Mouse (Mus musculus): ENCODE measurements around the gene Acox3.
"Not testable (repeated sequence)": the region's sequence is repeated elsewhere in the genome, so short reads cannot be mapped to it uniquely, and the experiment has no call there.

Acox3 gene

DNA sequence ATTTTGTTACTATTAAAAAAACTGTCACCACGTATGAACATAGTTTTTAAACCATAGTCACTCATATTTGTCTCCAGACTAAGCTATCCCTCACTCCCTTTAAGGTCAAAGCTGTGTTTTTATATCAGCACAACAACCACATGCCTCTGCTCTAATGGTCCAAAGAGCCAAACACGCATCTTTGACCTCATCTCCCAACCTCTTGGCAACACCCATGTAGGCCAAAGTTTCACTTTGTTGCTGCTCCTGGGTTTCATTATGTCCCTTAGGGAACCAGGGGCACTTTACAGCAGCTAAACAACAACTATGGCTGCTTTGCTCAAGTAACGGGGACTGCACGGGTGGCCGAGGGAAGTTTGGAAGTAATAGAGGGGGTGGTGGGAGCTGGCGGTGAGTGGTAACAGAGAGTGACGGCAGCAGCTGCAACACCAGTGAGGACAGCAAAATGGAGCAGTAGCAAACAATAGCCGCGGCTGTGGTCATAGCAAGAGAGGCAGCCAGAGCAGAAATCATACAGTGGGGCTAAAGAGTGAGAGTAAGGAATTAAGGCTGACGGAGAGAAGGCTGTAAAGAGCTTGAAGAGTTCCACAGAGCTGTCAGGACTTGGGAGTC lies 6.3 kb upstream of the Acox3 start:
- no peak for DNase-seq (ENCODE audit: low spot score in 2 of 2)

DNA sequence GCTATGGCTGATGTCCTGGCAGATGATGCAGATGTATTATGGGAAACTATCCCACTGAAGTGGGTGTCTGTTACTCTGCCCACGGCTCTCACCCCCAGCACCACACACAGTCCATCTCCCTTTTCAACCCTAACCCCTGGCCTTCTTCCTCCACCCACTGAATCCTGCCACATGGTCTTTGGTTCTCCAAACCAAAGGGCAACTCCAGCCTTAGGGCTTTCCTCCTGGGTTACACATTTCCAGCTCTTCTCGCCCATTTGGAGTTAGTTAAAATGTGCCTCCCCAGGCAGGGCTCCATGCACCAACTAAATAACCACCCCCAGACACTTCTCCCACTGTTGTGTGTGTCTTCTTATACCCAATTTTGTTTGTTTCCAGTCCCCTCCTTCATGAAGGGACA lies 4.4 kb upstream of the Acox3 start:
- no peak for DNase-seq (ENCODE audit: low spot score in 2 of 2)

DNA sequence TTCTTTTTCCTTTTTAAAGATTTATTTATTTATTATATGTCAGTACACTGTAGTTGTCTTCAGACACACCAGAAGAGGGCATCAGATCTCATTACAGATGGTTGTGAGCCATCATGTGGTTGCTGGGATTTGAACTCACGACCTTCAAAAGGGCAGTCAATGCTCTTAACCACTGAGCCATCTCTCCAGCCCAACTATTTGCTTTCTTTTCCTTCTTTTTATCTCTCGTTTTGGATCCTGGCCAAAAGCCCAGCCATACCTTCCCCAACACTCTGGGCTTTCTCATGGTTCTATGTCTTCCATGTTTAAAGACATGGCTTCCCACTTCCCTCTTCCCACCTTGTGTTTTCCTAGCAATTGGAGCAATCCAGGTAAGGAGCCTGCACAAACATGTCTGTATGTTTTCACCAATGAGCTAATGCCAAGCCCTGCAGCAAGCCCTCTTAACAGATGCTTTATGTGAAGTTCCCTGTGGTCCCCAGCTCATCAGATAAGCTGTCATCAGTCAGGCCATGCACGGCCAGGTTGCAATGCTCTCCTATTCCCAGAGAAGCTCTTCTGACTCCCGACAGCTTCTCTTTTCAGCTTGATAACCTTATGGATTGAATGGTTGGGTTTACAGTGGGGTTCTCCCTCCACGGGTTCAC lies 3.5 kb upstream of the Acox3 start:
- DNase-seq (ENCODE audit: low spot score in 2 of 2): no peak

DNA sequence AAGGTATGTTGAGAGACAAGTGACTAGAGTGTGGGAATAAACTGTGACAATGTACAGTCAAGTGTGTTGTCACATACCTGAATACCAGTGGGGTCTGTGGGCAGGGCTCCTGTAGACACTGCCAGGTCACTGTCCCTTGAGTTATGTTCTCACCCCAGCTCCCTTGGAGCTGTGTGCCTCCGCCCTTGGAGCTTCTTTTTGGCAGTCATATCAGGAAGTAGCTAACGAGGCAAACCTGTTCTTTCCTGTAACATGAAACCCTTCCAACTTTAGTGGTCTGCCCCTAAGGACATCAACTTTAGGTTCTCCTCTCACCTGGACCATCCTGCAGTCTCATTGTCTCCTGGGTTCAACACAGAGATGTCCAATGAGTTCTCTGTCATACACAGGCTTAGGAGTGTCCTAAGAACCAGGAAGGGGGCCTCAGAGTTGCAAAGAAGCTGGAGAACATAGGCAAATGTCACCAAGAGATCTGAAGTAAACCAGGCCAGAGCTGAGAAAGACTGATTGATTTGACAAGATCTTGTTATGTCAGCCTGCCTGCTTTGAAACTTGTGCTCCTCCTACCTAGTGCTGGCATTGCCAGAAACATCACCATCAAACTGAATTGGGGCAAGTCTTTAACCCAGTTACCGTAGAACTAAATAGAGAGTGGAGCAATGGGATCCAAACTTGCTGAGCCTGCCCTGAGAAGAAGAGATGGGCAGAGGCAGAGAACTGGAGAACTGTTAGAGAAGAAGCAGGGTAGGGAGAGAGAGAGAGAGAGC lies 2.5 kb upstream of the Acox3 start:
- no peak for DNase-seq (ENCODE audit: low spot score in 2 of 2)

DNA sequence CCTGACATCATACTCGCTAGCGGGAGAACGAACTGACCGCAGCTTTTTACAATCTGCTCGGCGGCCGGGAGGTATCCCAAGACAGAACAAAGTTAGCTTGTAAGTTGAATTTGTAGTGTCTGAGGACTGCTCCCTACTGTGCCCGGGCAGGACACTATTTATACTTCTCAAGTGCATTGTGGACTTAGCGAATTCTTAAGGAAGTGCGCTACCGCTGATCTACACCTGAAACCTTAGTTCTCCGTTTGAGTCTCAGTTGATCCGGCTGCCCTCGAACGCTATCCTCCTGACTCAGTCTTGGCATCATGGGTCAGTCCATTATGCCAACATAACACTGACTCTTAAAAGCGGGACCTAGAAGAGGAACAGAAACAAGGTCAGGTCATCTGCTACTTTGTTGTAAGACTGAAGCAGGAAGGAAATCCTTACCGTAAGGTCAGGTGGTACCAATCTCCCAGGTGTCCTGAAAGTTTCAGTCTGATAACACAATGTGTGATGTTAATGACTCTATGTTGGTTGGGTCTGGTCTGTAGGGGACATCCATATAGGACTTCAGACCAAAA lies 462 bp downstream of the Acox3 start:
- no peak for DNase-seq (ENCODE audit: low spot score in 2 of 2)

DNA sequence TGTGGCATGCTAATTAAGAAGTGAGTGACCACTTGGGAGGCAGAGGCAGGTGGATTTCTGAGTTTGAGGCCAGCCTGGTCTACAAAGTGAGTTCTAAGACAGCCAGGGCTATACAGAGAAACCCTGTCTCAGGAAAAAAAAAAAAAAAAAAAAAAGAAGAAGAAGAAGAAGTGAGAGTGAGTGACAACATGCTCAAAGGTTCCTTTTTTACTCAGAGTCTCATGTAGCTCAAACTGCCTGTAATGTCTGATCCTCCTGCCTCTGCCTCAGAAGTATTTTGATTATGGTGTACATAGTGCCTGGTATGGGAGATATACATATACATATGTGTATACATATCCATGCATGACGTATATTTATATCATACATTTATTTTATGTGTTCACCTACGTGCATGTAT lies 1.4 kb downstream of the Acox3 start:
- DNase-seq (ENCODE audit: low spot score in 2 of 2): not testable (repeated sequence)

DNA sequence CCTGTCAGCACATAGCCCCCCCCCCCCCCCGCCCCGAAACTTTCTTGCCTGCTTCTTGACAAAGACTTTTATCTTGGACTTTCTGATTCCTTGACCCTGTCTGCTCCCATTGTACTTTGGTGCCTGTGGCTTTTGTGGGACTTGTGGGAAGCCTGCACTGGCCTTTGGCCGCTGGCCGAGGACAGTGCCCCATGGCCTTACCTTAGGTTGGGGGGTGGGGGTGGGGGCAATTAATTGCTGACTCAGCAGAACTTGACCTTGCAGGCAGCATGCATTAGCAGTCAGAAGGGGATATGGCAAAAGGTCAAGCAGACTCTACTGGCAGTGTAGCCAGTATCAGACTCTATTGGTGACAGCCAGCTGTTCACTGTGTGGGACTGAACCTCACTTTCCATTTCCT lies 8.7 kb downstream of the Acox3 start:
- DNase-seq (ENCODE audit: low spot score in 2 of 2): no peak

DNA sequence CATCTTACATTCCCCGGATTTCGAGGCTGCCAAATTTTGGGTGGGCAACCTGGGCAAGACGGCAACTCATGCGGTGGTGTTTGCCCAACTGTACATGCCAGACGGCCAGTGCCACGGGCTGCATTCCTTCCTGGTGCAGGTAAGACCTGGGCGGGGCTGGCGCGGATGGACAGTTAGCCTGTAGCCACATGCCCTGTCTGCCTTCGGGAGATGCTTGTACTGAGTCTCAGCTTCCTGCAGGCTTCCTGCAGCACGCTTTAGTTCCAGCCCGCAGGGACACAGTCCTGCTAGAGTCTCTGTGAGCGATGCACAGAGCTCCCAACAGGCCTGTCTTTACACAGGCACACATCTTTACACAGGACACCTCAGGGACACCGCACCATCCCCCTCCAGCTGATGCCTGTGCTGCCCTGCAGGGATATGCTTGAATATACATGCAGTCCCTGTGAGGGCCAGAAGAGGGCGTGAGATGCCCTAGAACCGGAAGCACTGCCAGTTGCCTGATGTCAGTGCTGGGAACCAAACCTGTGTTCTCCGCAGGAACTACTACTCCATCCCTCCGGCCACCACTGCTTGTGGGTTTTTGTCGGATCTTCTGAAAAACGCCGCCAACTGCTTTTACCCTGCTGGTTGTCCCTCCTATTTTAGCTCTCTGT lies 9.4 kb downstream of the Acox3 start:
- no peak for DNase-seq (ENCODE audit: low spot score in 2 of 2)

DNA sequence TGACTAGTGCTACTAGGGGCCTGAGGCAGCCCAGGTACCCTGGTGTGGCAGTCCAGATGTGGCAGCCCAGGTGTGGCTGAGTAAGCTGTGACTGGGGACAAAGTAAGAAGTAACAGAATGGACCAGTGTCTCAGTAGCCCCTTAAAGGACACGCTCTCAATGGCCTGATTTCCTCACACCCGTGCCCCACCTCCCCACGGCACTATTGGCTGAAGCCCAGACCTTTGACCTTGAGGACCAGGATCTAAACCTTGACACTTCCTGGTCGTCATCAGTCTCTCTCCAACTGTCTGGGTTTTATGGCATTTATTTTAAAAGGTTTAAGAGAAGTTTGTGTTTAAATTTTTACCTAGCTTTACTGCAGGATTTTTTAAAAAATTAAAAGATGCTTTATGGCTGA lies 10.0 kb downstream of the Acox3 start:
- DNase-seq (ENCODE audit: low spot score in 2 of 2): no peak

DNA sequence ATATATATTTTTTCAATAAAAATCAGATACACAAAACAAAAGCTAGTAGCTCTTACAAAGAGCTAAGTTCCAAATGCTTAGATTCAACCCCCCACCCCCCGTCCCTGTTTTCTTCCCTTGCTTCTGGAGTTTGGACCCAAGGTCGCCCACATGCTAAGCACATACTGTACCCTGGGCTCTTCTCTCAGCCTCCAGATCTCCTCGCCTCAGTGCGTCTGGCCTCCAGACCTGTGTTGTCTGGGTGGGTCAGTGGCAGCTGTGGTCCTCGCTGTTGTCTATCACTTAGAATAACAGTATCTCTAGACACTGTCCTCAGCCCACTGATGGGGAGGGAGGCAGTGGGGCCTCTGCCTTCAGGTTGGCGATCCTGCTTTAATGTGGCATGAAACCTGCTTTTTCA lies 10.4 kb downstream of the Acox3 start:
- no peak for DNase-seq (ENCODE audit: low spot score in 2 of 2)

DNA sequence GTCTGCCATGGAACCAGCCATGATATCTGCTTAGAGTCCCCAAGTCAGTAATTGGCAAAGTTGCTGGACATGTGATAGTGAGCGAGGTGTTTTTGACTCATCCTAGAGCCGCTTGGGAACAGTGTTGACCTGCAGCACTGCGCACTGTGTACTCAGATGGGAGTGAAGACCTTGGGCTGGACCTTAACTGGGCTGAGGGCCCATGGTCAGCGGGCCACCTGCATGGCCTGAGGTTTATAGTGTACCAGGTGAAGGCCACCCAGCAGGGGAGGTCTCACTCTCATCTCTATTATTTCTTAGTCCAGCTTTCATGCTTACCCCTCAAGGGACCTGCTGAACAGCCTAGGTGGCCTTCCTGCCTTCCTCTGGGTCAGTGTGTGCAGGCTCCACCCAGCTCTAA lies 11.9 kb downstream of the Acox3 start:
- DNase-seq (ENCODE audit: low spot score in 2 of 2): no peak

DNA sequence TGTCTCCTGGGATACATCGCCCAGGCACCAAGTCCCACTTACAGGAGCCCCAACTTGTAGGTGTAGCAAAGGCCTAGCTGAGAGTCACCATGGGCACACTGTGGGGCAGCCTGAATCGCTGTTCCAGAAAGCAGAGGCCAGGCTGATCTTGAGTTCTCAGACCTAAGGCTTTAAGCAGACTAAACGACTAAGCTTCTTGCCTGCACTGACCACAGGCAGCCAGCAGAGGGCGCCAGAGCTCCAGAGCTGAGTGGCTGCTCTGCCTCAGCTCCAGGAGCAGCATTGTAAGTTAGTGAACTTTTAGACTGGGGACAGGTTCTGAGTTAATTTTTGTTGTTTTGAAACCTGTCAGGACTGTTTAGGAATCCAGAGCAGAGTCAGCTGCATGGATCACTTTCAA lies 12.9 kb downstream of the Acox3 start:
- peak; percentile 40 to 79 for DNase-seq (ENCODE audit: low spot score in 2 of 2)

DNA sequence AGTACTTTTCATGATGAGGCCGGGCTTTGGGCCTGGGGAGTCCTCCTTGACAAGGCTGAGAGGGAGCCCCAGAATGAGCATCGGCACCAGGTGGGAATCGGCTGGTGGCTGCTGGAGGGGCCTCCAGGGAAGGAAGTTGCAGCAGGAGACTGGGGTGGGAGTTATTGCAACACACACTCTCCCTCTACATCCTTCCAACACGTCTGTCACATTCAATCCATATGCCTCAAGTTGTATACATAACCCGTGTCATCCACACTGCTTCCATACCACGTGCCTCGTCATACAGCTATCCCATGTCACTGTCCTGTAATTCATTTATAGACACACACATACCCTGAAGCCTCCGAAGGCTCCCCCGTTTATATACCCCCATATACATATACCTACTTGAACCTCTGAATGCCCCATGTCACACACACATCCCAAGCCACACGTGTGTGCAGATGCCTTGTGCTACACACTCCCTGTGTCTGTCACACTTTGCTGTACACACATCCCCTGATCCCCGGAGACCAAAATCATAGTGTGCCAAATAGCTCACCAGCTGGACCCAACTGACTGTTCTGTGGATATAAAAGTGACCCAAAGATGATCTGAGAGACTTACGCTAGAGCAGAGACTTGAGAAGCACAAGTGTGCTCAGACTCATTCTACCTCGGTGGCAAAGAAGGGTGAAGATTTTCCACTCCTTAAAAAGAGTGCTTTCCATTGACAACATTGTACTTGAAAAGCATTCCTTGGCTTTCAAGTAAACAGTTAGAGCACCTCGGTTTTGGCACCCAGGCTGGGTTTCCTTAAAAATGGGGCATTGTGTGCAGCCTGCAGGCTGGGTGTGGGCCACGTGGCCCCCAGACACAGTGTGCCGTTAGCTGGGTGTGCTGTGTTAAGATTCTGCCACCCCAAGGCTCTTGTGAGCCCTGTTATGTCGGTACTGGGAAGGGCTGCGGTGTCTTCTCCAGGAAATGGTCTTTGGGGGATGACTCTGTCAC lies 13.6 kb downstream of the Acox3 start:
- DNase-seq (ENCODE audit: low spot score in 2 of 2): no peak

DNA sequence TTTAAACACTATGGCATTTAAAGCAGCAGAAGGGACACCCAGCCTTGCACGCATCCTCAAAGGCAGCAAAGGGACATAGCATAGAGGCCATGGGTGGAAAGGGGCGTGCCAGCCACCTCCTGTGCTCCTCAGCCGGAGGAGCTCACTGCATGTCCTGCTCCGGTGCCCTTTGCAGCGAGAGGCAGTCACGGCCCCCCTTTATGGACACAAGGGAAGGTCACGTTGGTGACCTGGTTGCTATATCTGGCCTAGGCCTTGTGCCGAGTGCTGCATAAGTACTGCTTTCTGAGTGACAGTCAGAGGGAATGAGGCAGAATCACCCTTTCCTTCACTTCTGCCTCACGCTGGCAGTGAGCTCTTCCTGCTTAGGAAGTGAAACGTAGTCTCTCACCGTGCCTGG lies 17.4 kb downstream of the Acox3 start:
- DNase-seq (ENCODE audit: low spot score in 2 of 2): no peak

DNA sequence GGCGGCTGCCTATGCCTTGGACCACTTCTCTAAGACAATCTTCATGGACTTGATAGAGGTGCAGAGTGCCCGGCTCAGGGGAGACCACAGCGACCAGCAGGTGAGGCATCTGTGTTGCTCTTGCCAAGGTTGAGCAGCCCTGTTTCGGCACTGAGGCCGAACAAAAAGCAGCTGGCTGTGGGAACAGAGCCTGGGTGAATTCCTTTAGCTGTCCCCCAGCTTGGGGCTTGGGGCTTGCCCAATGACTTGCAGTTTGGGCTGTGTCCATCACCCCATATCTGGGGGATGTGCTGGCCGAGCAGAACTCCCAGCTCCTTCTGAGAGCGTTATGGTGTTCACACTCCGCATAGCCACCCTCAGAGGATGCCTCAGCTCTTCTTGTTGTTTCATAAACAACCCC lies 18.7 kb downstream of the Acox3 start:
- no peak for DNase-seq (ENCODE audit: low spot score in 2 of 2)

DNA sequence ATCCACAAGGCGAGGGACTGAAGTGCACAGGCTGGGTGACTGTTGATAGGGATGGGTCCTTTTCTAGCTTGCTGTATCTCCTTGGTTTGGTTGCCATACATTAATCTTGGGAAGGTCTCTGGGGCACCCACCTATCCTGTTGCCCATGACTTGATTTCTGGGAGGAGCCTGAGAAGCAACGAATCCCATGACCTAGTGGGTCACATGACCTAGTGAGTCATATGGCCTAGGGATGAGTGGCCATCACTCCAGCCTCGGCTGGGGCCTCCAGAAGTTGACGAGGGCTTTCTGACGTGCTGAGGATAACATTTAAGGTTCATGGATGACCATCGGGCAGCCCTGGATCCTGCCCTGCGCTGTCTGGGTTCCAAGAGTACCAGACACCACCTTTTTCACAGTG lies 22.5 kb downstream of the Acox3 start:
- no peak for DNase-seq (ENCODE audit: low spot score in 2 of 2)

DNA sequence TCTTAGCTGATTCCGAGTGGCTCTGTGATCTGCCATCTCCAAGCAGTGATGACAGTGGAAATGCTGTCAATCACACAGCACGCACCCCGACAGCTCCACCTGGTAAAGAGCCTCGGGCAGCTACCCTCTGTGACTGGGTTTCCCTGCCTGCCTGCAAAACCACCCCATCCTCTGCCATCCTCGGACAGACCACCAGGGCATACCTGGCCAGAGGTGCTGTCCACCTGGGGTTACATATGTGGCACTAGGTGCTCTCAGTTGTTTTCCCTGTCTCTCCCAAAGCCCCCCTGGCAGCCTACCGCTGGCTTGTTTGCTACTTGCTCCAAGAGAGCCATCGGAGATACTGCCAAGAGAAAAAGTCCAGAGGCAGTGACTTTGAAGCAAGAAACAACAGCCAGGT lies 24.0 kb downstream of the Acox3 start:
- no peak for DNase-seq (ENCODE audit: low spot score in 2 of 2)

DNA sequence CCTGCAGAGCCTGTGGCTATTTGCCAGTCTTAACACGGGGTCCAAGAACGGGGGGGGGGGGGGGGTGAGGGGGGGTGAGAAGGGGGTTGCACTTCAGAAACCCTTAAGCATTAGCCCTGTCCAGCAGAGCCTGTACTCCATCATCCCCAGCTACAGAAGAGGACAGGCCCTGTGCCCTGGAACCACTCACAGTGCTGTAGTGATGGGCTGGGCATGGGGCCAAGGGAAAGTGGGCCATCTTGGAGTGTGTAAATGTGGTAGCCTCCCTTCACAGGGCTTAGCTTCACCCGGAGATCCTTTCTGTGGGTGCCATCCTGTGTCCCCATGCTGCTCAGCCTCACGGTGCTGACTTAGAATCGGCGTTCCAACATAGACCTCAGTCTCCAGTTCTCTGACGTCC lies 24.9 kb downstream of the Acox3 start:
- peak in 1 of 2 experiments; percentile 11 for DNase-seq (ENCODE audit: low spot score in 2 of 2)

DNA sequence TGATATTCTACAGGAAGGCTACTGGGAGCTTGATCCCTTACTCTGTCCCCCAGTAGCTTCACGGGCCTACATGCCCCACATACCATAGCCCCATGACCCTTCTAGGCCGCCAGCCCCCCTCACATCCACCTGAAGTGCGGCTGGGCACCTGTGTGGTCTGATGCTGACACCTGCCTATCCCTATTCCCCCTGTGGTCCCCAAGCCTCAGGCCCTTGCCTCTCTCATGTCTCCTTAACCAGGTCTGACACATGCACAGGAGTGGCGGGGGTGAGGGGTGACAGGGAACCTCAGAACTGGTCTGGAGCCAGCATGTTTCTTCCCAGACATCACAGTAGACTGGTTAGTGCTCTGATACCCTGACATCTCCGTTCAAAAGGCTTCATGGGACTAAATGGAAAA lies 25.7 kb downstream of the Acox3 start:
- DNase-seq (ENCODE audit: low spot score in 2 of 2): no peak

DNA sequence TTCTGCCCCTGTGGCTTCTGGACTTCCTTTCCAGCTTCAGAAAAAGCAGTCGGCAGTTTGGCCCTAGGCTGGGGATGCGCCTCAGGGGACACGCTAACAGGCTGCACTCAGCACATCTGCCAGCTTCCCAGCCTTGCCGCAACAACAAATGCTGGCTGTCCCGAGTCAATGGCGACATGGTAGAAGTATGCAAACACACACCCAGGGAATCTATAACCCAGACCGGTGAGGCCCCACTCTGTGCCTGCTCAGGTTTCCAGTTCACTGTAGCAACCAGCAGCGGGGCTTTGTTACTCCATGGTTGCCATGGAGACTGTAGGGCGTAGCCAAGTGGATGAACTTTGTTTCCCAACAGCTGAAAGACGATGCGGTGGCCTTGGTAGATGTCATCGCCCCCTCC lies 26.5 kb downstream of the Acox3 start:
- no peak for DNase-seq (ENCODE audit: low spot score in 2 of 2)

DNA sequence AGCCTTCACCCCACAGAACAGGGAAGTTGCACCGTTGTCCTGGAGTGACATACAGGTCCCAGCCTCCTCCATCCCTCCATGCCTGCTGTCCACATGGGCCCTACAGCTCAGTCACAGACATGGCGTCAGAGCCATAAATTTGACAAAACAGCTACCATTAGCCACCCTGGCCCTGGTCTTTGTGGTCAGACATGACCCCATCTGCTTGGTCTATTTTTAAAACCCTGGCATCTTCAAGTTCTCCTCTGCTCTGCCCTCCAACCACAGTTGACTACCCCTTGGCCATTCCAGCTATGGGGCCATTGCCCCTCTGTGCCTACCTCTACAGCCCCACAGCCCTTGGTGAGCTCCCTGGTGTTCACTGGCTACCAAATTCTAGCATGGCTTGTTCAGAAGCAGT lies 27.1 kb downstream of the Acox3 start:
- DNase-seq (ENCODE audit: low spot score in 2 of 2): no peak
